Mouse (Mus musculus) liver, embryonic 14.5 days (tissue): Measurements from ENCODE around the gene Glg1. TPM values are rescaled to one million over a fixed set of nuclear protein-coding genes. Genes with fewer than 3 reads are reported as not detected.
A peak's percentile ranks its signal among the peaks of the same experiment; 100 is the strongest.
"Not testable (repeated sequence)": the region's sequence is repeated elsewhere in the genome, so short reads cannot be mapped to it uniquely, and the experiment has no call there.

Source experiments
- ATAC-seq: fragments of 200-750 bp; cut with Nextera tagmentation; 2 replicates; pipeline ENCODE4 v1.8.0; 2017; ENCODE audit warnings: moderate number of reproducible peaks, mild to moderate bottlenecking, moderate library complexity; ENCODE audit not compliant: insufficient read depth
- DNase-seq, 3 experiments: peaks; one replicate each; pipeline ENCODE4 v3.0.0-alpha.2; 2012 to 2013; ENCODE audit warnings: low read depth in 3 of 3, low spot score in 3 of 3
- H3K27ac ChIP-seq: fragments of 300-500 bp; sonication (generic); 2 replicates; pipeline ENCODE4 v1.5.1; 2014; ENCODE audit warnings: moderate library complexity, mild to moderate bottlenecking, control low read depth, inconsistent platforms
- H3K27me3 ChIP-seq: fragments of 300-500 bp; sonication (generic); 2 replicates; pipeline ENCODE4 v1.6.1; 2014; ENCODE audit warnings: mild to moderate bottlenecking, low read length, moderate library complexity; ENCODE audit not compliant: control insufficient read depth, insufficient read depth
- H3K36me3 ChIP-seq: fragments of 300-500 bp; sonication (generic); replicated peaks from 2 replicates; pipeline ENCODE4 v1.6.1; 2014; ENCODE audit warnings: low read depth; ENCODE audit not compliant: control insufficient read depth, insufficient read depth
- H3K4me1 ChIP-seq, 2 experiments: fragments of 200-500 bp in 1 of 2; fragments of 300-500 bp in 1 of 2; sonication (generic) in 1 of 2; replicated peaks; 2 replicates each; pipeline ENCODE4 v1.6.1; 2012 to 2014; ENCODE audit warnings: antibody characterized with exemption in 1 of 2, inconsistent platforms in 1 of 2, low read length in 1 of 2; ENCODE audit not compliant: control insufficient read depth in 2 of 2, insufficient read depth in 2 of 2
- H3K4me2 ChIP-seq: fragments of 300-500 bp; sonication (generic); 2 replicates; pipeline ENCODE4 v1.6.1; 2014; ENCODE audit warnings: low read depth, mild to moderate bottlenecking, control low read depth, moderate library complexity
- H3K4me3 ChIP-seq, 2 experiments: fragments of 200-500 bp in 1 of 2; fragments of 300-500 bp in 1 of 2; sonication (generic) in 1 of 2; 2 replicates each; pipeline ENCODE4 v1.5.1; 2012 to 2014; ENCODE audit warnings: low read depth in 2 of 2, low read length in 2 of 2, mild to moderate bottlenecking in 2 of 2, control low read depth in 1 of 2, inconsistent platforms in 1 of 2, moderate library complexity in 1 of 2; ENCODE audit not compliant: insufficient read depth in 1 of 2
- H3K9ac ChIP-seq: fragments of 300-500 bp; sonication (generic); replicated peaks from 2 replicates; pipeline ENCODE4 v1.6.1; 2014; ENCODE audit warnings: mild to moderate bottlenecking, control low read depth, moderate library complexity
- H3K9me3 ChIP-seq: fragments of 300-500 bp; sonication (generic); 2 replicates; pipeline ENCODE4 v1.6.1; 2016; ENCODE audit warnings: low read length, mixed read lengths; ENCODE audit not compliant: control insufficient read depth
- CTCF ChIP-seq: IDR thresholded peaks from 2 replicates; pipeline ENCODE4 v1.5.1; 2016; ENCODE audit warnings: antibody characterized with exemption, low read depth, control low read depth
- EP300 ChIP-seq: IDR thresholded peaks from 2 replicates; pipeline ENCODE4 v1.6.1; 2016; ENCODE audit warnings: antibody characterized with exemption, low read depth
- WGBS: fragments of 180-500 bp; shearing (Covaris S2); extraction: QIAGEN DNeasy Blood & Tissue Kit; methylation state at CpG from one replicate; pipeline ENCODE4 v1.1.7; 2014; ENCODE audit not compliant: insufficient replicate concordance; 5-methylcytosine and 5-hydroxymethylcytosine counted together
- polyA plus RNA-seq, 2 experiments: library from polyadenylated mRNA; depleted of rRNA in 1 of 2; stranded (reverse) in 1 of 2; unstranded in 1 of 2; fragments of >200 nt; fragmentation: Nextera tagmentation in 1 of 2; extraction: Ambion mirVana in 1 of 2; gene quantifications; 2 replicates each; pipeline versions ENCODE4 v1.2.1 to v1.2.3; 2012 to 2014

The Glg1 gene
- polyA plus RNA-seq, 2 experiments = 6.4 to 15.3 TPM

- H3K36me3 ChIP-seq = peaks cover 24% of the 10 kb centered on the region
- 77% methylated on average over 5 of the region's 5 CpGs for WGBS
- no peak for ATAC-seq
- no peaks in the 10 kb centered on the region for H3K4me1 ChIP-seq
- H3K9me3 ChIP-seq = no peaks in the 10 kb centered on the region
- no peak overlapping the region for H3K4me2 ChIP-seq
- H3K27me3 ChIP-seq = no peaks in the 10 kb centered on the region
- DNase-seq = no peak
- no peak overlapping the region for H3K4me3 ChIP-seq
- H3K27ac ChIP-seq = no peak overlapping the region
- H3K9ac ChIP-seq = no peak overlapping the region
- TF ChIP-seq CTCF (no peak), EP300 (no peak)
Observed at GRCm38 (mm10) chr8:111171661-111172060, 87.4 kb downstream of the Glg1 start.

GRCm38 (mm10) chr8:111157617-111158016, 101.4 kb downstream of the Glg1 start:
- Histone ChIP-seq H3K4me2 (no peak overlapping the region), H3K9ac (no peak overlapping the region), H3K9me3 (no peaks in the 10 kb centered on the region), H3K27ac (no peak overlapping the region), H3K36me3 (peaks cover 17% of the 10 kb centered on the region; the same call in 1 of the 2 replicates), H3K4me1 (no peaks in the 10 kb centered on the region), H3K4me3 (no peak overlapping the region), H3K27me3 (no peaks in the 10 kb centered on the region)
- WGBS = 51% methylated on average over 14 of the region's 14 CpGs
- no peak for TF ChIP-seq EP300
- TF ChIP-seq CTCF = peak; percentile 84
- DNase-seq = peak in 1 of 3 experiments; percentile 17
- no peak for ATAC-seq

- ATAC-seq = no peak
- H3K27me3 ChIP-seq = no peaks in the 10 kb centered on the region
- H3K4me1 ChIP-seq = no peaks in the 10 kb centered on the region
- WGBS = 77% methylated on average over 8 of the region's 8 CpGs
- peaks cover 12% of the 10 kb centered on the region; the same call in 1 of the 2 replicates for H3K36me3 ChIP-seq
- DNase-seq = no peak
- H3K9me3 ChIP-seq = no peaks in the 10 kb centered on the region
- H3K9ac ChIP-seq = no peak overlapping the region
- H3K27ac ChIP-seq = no peak overlapping the region
- TF ChIP-seq CTCF (no peak), EP300 (no peak)
- H3K4me3 ChIP-seq = no peak overlapping the region
- no peak overlapping the region for H3K4me2 ChIP-seq
Observed at GRCm38 (mm10) chr8:111155721-111156436, 103.1 kb downstream of the Glg1 start.

GRCm38 (mm10) chr8:111145460-111146012, 113.5 kb downstream of the Glg1 start:
- Histone ChIP-seq H3K4me2 (peak overlapping the region; percentile 72), H3K9ac (peak overlapping the region; percentile 66), H3K4me1 (peaks cover 0 to 15% of the 10 kb centered on the region in 2 experiments; a peak in 3 of 4 replicates), H3K4me3 (peak overlapping the region; percentile 57 to 91)
- not testable (repeated sequence) for H3K27me3 ChIP-seq, H3K27ac ChIP-seq, H3K9me3 ChIP-seq, H3K36me3 ChIP-seq
- under 1% methylated on average over 65 of the region's 74 CpGs for WGBS
- peak; percentile 82 to 84 (median 84) for DNase-seq
- ATAC-seq = peak; percentile 92

GRCm38 (mm10) chr8:111144901-111145459, 114.0 kb downstream of the Glg1 start:
- peak overlapping the region; percentile 72 for H3K4me2 ChIP-seq
- H3K36me3 ChIP-seq, H3K27me3 ChIP-seq, DNase-seq, H3K9me3 ChIP-seq, H3K27ac ChIP-seq: not testable (repeated sequence)
- H3K4me1 ChIP-seq = peaks cover 0 to 15% of the 10 kb centered on the region in 2 experiments; a peak in 3 of 4 replicates
- ATAC-seq = peak; percentile 77
- under 1% methylated on average over 51 of the region's 63 CpGs for WGBS
- peak overlapping the region; percentile 66 for H3K9ac ChIP-seq
- H3K4me3 ChIP-seq = peak overlapping the region; percentile 57 to 91
